Mouse (Mus musculus) liver, adult 2 months (tissue): ENCODE data around the gene Slc22a20.

Experiments
- CTCF ChIP-seq: fragments of 200-500 bp; IDR thresholded peaks from 2 replicates; pipeline ENCODE4 v1.5.1; 2011; ENCODE audit warnings: low read depth, low read length, control low read depth
- POLR2A ChIP-seq: fragments of 200-500 bp; IDR thresholded peaks from 2 replicates; pipeline ENCODE4 v1.6.1; 2011; ENCODE audit warnings: low read length, control low read depth; ENCODE audit not compliant: insufficient read depth; ENCODE audit errors: extremely low read depth

GRCm38 (mm10) chr19:5998180-5998579, 12.2 kb upstream of the Slc22a20 start:
- TF ChIP-seq POLR2A, result no peak
- peak; percentile 58 for TF ChIP-seq CTCF
